Mouse (Mus musculus) retina, adult 2 months (tissue): ENCODE results near the gene Ppp1r27.
A peak's percentile ranks its signal among the peaks of the same experiment; 100 is the strongest.
"Not testable (repeated sequence)": the region's sequence is repeated elsewhere in the genome, so short reads cannot be mapped to it uniquely, and the experiment has no call there.

Experiments used
- DNase-seq: peaks from one replicate; pipeline ENCODE4 v3.0.0-alpha.2; 2012; ENCODE audit warnings: low read depth, low spot score

The Ppp1r27 gene

GRCm38 (mm10) chr11:120515611-120516010 is 35.3 kb downstream of the Ppp1r27 start:
- DNase-seq = peak; percentile 54

- not testable (repeated sequence) for DNase-seq
Observed at GRCm38 (mm10) chr11:120514262-120514661, 36.7 kb downstream of the Ppp1r27 start.

GRCm38 (mm10) chr11:120512790-120513453 is 38.0 kb downstream of the Ppp1r27 start:
- no peak for DNase-seq

- DNase-seq = peak; percentile 45
Observed at GRCm38 (mm10) chr11:120510375-120511030, 40.4 kb downstream of the Ppp1r27 start.

GRCm38 (mm10) chr11:120509940-120510339 is 41.0 kb downstream of the Ppp1r27 start:
- DNase-seq = no peak

GRCm38 (mm10) chr11:120508290-120508870 is 42.6 kb downstream of the Ppp1r27 start:
- DNase-seq = no peak

GRCm38 (mm10) chr11:120507611-120508289 is 43.2 kb downstream of the Ppp1r27 start:
- DNase-seq = no peak

GRCm38 (mm10) chr11:120506899-120507298 is 44.0 kb downstream of the Ppp1r27 start:
- no peak for DNase-seq

GRCm38 (mm10) chr11:120505661-120506060 is 45.3 kb downstream of the Ppp1r27 start:
- no peak for DNase-seq

GRCm38 (mm10) chr11:120501701-120502100 is 49.2 kb downstream of the Ppp1r27 start:
- DNase-seq = no peak

GRCm38 (mm10) chr11:120501018-120501417 is 49.9 kb downstream of the Ppp1r27 start:
- no peak for DNase-seq

- DNase-seq = no peak
Observed at GRCm38 (mm10) chr11:120500357-120500756, 50.6 kb downstream of the Ppp1r27 start.
